Mouse (Mus musculus) bone marrow macrophage, adult 2 months (primary cell): ENCODE data around the gene Wiz. TPM values are rescaled to one million over a fixed set of nuclear protein-coding genes. Genes with fewer than 3 reads are reported as not detected.

Experiments
- H3K27ac ChIP-seq: 2 replicates; pipeline ENCODE4 v1.5.1; 2012; ENCODE audit warnings: low read depth, low read length; ENCODE audit not compliant: insufficient read depth
- H3K4me1 ChIP-seq: 2 replicates; pipeline ENCODE4 v1.6.1; 2012; ENCODE audit warnings: low read length; ENCODE audit not compliant: control insufficient read depth, insufficient read depth
- H3K4me3 ChIP-seq: 2 replicates; pipeline ENCODE4 v1.5.1; 2012; ENCODE audit warnings: mild to moderate bottlenecking, low read length, moderate library complexity; ENCODE audit not compliant: insufficient read depth
- CTCF ChIP-seq: IDR thresholded peaks from 2 replicates; pipeline ENCODE4 v1.5.1; 2012; ENCODE audit warnings: low read depth, mild to moderate bottlenecking, low read length, moderate library complexity
- POLR2A ChIP-seq: IDR thresholded peaks from 2 replicates; pipeline ENCODE4 v1.6.1; 2012; ENCODE audit warnings: mild to moderate bottlenecking, low read depth, low read length, borderline replicate concordance
- polyA plus RNA-seq: library from polyadenylated mRNA; stranded (reverse); fragments of >200 nt; gene quantifications from 2 replicates; pipeline ENCODE4 v1.2.4, GENCODE M21; 2012; ENCODE audit not compliant: missing spikeins, insufficient read depth, insufficient read length

Gene Wiz
- polyA plus RNA-seq, 1 experiment = 24.2 TPM

GRCm38 (mm10) chr17:32335869-32336268 lies 53.4 kb downstream of the Wiz start:
- no peak overlapping the region for H3K4me3 ChIP-seq
- peaks cover 18% of the 10 kb centered on the region for H3K4me1 ChIP-seq
- peak overlapping the region; percentile 74 for H3K27ac ChIP-seq
- TF ChIP-seq CTCF (no peak), POLR2A (no peak)

- Histone ChIP-seq H3K4me1 (peaks cover 18% of the 10 kb centered on the region), H3K4me3 (no peak overlapping the region), H3K27ac (no peak overlapping the region)
- TF ChIP-seq POLR2A (no peak), CTCF (no peak)
Measured at GRCm38 (mm10) chr17:32334921-32335320, 54.3 kb downstream of the Wiz start.

- no peak overlapping the region for H3K27ac ChIP-seq
- TF ChIP-seq POLR2A (no peak), CTCF (no peak)
Measured at GRCm38 (mm10) chr17:32333675-32334303, 55.5 kb downstream of the Wiz start.

GRCm38 (mm10) chr17:32327501-32327900 lies 61.7 kb downstream of the Wiz start:
- H3K4me1 ChIP-seq = no peaks in the 10 kb centered on the region
- no peak overlapping the region for H3K4me3 ChIP-seq
- H3K27ac ChIP-seq = no peak overlapping the region
- TF ChIP-seq CTCF = no peak
- no peak for TF ChIP-seq POLR2A

More at GRCm38 (mm10) chr17:32333675-32334303, 55.5 kb downstream of the Wiz start:
- Histone ChIP-seq H3K4me3 (no peak overlapping the region), H3K4me1 (peaks cover 18% of the 10 kb centered on the region)

- no peak overlapping the region for H3K4me3 ChIP-seq
- peaks cover 8% of the 10 kb centered on the region for H3K4me1 ChIP-seq
- TF ChIP-seq CTCF (no peak), POLR2A (no peak)
- no peak overlapping the region for H3K27ac ChIP-seq
Measured at GRCm38 (mm10) chr17:32322809-32323208, 66.4 kb downstream of the Wiz start.

- peaks cover 8% of the 10 kb centered on the region for H3K4me1 ChIP-seq
- no peak for TF ChIP-seq CTCF
- no peak for TF ChIP-seq POLR2A
- H3K27ac ChIP-seq = peak overlapping the region; percentile 48
- H3K4me3 ChIP-seq = peak overlapping the region; percentile 69
Measured at GRCm38 (mm10) chr17:32321836-32322235, 67.4 kb downstream of the Wiz start.

GRCm38 (mm10) chr17:32321390-32321734 lies 67.9 kb downstream of the Wiz start:
- TF ChIP-seq POLR2A (peak; percentile 80; the same call in 1 of the 2 replicates), CTCF (no peak)
- Histone ChIP-seq H3K27ac (peak overlapping the region; percentile 48), H3K4me1 (peaks cover 8% of the 10 kb centered on the region), H3K4me3 (peak overlapping the region; percentile 69)

- TF ChIP-seq POLR2A = no peak
- TF ChIP-seq CTCF = no peak
- peak within 1 kb of the TSS; percentile 80 for H3K4me3 ChIP-seq
Measured at GRCm38 (mm10) chr17:32320597-32321389, 68.4 kb downstream of the Wiz start, which contains the start of gene Akap8. Gene Akap8, minus strand, starts transcription at chr17:32321238.

GRCm38 (mm10) chr17:32319950-32320349 lies 69.3 kb downstream of the Wiz start:
- peak overlapping the region; percentile 80 for H3K27ac ChIP-seq
- TF ChIP-seq POLR2A (no peak), CTCF (no peak)
- H3K4me3 ChIP-seq = peak overlapping the region; percentile 80
- peaks cover 8% of the 10 kb centered on the region for H3K4me1 ChIP-seq

More at GRCm38 (mm10) chr17:32320597-32321389, 68.4 kb downstream of the Wiz start, which contains the start of gene Akap8:
- H3K27ac ChIP-seq = peak within 1 kb of the TSS; percentile 80
- peaks cover 8% of the 10 kb centered on the region for H3K4me1 ChIP-seq

GRCm38 (mm10) chr17:32317708-32318107 lies 71.5 kb downstream of the Wiz start:
- no peak overlapping the region for H3K27ac ChIP-seq
- TF ChIP-seq POLR2A (no peak), CTCF (no peak)
- H3K4me1 ChIP-seq = peaks cover 8% of the 10 kb centered on the region
- no peak overlapping the region for H3K4me3 ChIP-seq
